Mouse (Mus musculus): ENCODE results near the gene Emx1.
"Not testable (repeated sequence)": the region's sequence is repeated elsewhere in the genome, so short reads cannot be mapped to it uniquely, and the experiment has no call there.

Gene Emx1

DNA sequence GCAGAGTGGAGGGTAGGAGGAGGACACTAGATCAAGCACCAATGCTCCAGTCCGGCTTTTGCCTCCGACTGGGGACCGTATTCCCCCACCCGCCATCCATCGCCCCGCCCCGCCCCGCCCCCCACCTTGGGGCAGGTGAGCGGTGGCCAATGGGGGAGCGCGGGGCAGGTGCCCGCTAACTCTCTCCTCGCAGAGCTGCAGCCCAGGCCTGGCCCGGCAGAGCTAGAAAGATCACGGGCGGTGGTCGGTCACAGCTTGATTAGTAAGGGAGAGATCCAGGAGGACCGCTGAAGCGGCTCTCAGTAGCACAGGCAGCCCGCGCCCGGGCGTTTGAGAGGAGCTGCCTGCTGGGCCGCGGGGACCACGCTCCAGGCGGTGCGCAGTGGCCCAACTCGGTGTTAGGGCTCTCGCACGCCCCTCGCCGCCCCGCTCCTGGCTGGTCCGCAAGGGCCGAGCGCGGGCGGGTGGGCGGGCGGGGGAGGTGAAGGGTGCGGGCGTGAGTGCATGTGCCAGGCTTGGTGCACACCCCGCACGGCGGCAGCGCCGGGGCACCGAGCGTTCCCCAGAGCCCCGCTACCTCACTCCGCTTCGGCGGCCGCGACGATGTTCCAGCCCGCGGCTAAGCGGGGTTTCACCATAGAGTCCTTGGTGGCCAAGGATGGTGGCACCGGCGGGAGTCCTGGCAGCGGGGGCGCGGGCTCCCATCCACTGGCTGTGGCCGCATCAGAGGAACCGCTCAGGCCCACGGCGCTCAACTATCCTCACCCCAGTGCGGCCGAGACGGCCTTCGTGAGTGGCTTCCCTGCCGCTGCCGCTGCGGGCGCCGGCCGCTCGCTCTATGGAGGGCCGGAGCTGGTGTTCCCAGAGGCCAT lies at the start of gene Emx1:
Gene Emx1 (plus strand): TSS at position 99 of the 872 bp plus-strand sequence.
- DNase-seq (ENCODE audit: low spot score), result no peak

DNA sequence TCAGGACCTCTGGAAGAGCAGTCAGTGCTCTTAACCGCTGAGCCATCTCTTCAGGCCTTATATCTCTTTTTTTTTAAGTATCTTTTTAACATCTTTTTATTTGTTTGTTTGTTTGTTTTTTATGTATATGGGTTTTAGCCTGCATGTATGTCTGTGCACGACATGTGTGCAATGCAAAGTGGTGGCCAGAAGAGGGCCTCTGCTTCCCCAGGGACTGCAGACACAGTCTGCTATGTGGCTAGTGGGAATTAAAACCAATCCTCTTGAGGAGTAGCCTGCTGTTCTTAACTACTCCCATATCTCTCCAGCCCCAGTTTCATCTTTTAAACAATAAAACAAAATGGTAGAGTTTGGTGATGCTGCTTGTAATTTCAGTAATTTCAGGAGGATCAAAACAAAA lies 47.7 kb upstream of the Emx1 start:
- DNase-seq (ENCODE audit: low spot score), result no peak

DNA sequence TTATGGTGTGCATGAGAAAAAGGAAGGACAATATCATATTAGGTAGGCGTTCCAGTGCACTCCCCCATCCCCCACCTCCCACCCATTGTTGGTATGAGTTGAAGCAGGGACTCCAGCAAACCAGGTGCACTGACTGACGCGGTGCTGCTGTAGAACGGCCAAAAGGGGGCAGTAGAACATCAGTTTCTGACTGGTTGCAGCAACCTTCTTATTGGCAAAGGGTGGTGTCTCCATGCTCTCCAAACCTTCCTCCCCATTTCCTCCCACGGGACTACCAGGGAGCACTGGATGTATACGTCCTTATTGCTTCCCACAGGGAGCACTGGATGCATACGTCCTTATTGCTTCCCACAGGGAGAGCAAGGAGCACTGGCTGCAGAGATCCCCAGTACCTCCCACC lies 46.2 kb upstream of the Emx1 start:
- not testable (repeated sequence) for DNase-seq (ENCODE audit: low spot score)

DNA sequence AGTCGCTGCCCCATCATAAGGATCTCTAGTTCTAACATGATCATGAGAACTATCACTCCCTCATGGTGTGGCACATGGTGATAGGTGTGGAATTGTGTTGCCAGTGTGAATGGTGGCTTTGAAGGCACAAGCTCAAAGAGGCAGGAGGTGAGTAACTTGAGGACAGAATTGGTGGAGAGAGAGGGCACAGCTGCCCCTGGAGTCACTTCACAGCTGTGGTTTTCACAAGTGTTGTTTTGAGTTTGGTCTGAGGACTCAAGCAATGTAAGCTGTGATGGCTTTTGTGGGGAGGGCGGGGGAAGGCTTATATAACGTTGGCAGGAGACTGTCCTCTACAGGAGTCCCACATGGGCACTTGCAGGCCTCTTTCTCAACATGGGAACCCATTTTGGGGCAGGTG lies 42.8 kb upstream of the Emx1 start:
- no peak for DNase-seq (ENCODE audit: low spot score)

DNA sequence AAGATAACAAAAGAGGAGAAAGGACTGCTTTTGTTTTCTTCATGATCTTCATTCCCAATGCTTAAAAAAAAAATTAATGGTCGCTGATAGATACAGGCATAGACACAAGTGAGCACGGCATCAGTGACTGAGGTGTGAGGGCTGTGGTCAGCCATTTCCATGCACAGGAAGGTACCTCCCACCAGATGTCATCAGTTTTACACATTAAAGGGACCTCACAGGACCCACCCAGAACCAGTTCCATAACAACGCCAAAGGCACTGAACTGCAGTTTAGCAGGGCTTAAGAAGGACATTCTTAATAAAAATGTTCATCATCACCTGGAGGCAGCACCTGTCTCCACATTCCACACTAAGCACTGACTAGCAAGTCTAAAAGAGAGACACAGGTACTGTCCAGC lies 39.6 kb upstream of the Emx1 start:
- DNase-seq (ENCODE audit: low spot score), result no peak

DNA sequence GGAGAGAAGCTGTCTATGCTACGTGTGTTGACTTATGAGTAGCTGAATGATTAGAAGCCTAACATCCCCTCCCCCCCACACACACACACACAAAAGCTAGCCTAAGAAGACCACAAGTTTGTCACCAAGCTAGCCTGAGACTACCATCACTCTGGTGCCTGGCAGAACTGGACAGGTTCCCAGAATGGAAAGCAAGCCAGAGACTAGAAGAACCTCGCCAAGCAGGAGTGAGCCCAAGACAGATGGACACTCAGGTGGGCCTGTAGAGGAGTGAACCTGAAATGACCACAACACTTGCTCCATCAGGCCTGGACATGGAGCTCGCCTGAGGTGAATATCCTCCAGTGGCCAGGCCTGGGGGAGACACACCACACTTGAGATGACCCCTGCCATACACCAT lies 36.9 kb upstream of the Emx1 start:
- DNase-seq (ENCODE audit: low spot score), result no peak

DNA sequence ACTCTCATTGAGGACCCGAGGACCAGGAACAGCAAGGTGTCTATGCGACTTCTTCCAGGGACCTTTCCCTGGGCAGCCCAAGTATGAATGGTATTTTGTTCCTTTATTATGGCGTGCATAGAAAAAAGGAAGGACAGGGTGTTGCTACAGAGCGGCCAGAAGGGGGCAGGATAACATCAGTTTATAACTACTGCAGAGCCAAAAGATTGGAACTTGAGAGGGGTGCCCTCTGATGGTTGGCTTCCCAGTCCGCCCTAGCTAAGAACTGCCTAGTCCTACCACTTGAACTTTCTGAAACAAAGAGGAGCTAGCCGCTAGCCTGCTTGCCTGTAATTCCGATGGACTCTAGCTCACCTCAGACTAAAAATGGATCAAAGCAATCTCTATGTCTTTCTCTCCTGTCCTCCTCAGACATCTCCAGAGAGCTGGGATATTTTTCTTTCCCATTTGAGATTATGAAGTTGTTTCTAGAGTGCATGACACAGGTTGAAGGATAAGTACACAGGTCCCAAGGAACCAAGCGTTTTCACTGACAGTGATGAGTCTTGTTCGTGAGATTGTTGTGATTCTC lies 33.2 kb upstream of the Emx1 start:
- DNase-seq (ENCODE audit: low spot score), result peak; percentile 18

DNA sequence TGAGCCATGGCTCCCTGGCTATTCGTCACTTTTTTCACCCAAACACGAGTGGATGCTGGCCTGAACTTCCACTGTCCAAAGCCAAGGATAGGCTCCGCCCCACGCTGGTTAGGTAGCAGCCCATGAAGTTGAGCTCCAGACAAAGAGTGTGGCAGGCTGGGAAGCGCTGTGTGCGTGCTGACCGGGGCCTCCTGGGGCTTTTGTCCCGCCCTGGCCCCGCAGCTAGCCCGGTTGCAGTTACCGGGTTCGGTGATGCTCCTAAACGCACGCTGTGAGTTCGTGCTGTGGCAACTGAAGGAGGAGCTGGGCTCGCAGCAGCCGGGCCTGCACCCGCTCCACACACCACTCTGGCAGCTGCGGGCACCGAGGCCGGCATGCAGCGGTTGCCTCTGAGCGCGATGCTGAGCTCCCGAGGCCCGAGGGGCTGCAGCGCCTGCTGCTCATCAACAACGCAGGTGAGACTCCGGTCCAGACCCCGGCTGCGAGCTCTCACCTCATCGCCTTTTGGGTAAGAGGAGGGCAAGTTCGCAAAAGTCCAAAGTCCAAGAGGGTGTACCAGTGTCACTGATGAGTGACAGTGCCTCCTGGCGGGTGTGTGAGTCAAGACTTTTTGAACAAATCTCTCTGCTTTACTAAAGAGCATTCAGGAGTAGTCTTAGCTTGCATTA lies 32.2 kb upstream of the Emx1 start:
- DNase-seq (ENCODE audit: low spot score), result peak; percentile 11

DNA sequence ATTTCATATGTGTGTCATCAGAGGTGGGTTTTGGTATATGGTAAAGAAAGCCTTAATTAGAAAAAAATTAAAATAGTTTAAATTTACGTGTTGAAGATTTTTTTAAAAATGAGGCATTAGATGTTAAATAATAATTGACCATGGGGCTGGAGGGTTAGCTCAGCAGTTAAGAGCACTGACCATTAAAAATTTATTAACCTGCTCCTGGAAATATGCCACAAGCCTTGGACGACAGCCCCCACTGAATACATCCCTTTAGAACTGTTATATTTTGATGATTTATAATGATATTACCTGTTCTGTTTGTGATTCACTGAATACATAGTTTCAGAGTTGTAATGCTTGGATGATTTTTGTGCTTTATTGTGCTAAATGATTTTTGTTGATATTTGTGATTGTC lies 30.7 kb upstream of the Emx1 start:
- DNase-seq (ENCODE audit: low spot score), result not testable (repeated sequence)

DNA sequence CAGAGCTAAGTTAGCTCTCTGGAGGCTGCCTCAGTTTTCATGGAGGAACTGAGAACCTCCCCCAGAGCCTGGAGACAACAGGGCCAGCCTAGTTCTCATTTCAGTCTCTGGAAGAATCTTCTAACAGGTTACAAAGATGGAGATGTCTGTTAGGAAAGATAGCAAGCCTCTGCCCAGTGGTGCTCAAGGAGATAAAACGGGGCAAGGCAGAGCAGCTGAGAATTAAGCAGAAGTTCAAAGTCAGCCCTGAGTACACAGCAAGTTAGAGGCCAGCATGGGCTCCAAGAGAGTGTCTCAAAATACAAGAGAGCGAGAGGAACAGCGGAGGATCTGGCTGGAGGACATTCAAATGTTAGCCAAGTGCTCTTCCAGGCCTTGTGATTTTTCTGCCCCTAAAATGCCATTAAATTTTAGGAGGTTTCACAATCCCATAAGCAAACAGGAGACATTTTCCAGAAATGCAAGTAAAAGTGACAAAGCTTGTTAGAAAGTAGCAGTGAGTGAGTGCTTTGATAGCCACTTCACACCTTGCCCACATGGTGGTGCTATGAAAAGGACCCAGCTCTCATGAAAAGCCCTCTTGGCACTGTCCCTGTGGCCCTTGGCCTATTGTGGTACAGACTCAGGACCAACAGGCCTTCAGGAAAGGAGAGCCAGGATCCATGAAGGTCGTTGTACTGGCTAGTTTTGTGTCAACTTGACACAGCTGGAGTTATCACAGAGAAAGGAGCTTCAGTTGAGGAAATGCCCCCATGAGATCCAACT lies 29.0 kb upstream of the Emx1 start:
- DNase-seq (ENCODE audit: low spot score), result not testable (repeated sequence)

DNA sequence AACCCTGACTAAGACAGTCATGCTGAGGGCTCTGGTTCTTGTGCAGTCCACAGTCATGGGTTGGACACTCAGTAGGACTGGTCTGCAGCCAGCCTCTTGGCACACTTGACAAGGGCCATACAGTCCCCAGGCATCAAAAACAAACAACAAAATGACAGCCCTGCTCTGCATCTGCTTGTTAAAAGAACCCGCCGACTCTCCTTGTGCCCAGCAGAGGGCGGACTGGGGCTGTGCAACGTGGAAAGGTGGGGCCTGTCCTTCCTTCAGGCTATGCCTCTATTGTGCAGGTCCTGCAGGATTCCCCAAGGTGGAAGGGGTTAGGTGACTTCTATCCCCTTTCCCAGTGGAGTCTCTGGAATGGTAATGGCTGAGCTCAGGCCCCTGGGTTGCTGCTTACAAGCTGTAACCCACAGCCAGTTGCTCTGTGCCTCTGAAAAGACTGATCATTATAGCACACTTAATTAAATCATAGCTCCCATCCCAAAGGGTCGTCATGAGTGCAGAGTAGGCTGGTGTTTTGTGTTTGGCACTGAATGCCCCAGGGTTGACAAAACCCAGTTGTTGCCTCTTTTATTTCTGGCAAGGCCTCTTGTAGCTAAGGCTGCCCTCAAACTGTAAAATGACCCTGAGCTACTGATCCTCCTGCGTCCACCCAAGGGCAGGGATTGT lies 28.0 kb upstream of the Emx1 start:
- DNase-seq (ENCODE audit: low spot score), result not testable (repeated sequence)

DNA sequence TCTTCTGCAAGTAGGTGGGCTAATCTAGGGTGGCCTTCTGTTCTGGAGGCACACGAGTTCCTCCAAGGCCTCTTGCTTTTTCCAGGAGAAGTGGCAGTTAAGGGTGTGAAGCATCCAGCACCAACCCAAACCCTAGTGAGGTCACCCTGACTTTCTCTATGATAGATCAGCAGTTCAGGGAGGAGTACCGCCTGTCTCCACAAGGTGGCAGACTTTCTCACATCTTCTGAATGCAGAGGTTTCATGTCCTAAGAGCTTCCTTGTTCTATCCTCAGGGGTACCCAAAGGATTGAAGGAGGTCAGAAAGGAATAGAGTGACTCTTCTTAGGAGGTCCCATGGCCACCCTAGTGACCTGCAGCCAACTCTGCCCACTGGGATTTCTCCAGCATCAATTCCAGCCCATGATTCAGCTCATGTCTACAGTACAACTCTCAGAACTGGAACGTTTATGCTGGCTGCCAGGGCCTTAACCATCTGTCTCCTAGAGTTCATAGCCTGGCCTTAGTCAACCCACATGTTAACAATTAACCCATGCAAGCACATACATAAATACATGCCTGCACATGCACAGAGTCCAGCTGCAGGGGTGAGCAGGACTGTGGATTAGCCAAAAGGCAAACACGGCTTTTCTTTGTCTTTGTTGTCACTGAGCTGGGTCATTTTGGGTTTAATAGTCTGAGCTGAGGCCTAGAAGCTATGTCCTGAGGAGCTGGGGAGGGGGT lies 26.9 kb upstream of the Emx1 start:
- DNase-seq (ENCODE audit: low spot score), result peak; percentile 54

DNA sequence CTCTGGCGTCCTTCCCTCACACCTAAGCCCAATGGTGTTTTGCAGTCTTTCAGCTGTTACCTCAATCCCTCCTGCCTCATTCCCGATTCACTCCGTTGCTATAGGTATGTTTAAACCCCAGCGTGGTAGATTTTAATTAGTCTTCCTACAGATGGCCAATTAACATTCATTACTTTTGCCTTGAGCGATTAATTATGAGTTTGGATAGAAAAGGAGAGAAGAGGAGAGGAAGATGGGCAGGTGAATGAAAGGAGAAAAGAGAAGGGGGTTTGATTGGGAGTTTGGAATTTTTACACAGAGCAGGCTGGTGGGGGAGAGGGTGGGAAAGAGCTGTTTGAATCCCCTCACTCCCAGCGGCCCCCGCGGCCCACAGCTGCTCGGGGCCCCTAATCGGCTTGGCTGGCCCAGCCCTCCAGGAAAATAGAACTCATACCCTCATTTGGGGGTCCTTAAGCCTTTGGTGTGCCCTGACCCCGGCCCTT lies 21.8 kb upstream of the Emx1 start:
- DNase-seq (ENCODE audit: low spot score), result no peak

DNA sequence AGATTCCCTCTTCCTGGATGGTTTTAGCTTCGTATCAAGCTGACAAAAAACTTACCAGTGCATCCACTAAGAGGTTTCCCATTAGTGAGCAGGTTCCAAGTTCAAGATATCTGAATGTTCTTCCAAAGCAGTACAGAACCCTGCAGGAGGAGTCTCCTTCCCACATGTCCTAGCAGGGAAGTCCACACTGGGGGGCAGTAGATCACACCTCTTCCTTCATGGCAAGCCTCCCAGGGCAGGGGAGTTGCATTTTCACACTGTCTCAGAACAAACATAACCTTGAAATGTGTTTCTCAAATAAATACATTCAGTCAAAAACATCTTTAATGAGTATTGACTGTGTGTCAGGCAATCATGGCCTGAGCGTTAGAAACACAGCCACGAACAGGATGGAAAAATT lies 7.7 kb upstream of the Emx1 start:
- no peak for DNase-seq (ENCODE audit: low spot score)

DNA sequence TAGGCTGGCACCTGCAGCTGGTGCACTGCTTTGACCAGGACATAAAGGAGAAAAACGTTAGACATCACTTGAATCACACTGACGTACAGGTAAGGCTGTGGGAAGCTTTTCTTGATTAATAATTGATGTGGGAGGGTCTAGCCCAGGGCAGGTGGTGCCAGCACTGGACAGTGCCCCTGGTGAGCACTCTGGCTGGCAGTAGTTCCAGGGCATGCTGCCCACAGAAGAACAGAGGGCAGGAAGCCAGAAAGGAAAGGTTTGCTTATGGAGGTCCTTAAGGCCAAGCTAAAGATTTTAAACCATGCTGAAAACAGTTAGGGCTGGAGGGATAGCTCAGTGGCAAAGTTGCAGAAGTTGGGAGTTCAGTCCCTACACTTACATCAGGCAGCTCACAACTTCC lies 7.2 kb upstream of the Emx1 start:
- no peak for DNase-seq (ENCODE audit: low spot score)

DNA sequence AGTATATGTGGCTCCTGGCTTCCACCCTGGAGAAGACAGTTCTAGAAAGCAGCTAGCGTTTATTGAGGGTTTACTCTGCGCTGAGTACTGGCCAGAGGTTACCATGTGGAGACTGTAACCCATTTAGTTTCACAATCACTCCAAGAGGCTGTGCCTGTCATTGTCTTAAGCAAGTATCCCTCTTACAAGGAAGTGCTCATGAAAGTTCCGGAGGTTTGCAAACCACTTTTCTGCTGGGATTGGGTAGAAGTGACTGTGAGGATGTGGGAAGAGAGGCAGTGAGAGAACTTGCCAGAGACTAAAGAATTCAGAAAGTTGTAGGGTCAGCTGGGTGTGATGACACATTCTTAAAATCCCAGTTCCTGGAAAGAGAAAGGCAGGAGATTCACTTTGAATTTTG lies 3.3 kb upstream of the Emx1 start:
- DNase-seq (ENCODE audit: low spot score), result no peak

DNA sequence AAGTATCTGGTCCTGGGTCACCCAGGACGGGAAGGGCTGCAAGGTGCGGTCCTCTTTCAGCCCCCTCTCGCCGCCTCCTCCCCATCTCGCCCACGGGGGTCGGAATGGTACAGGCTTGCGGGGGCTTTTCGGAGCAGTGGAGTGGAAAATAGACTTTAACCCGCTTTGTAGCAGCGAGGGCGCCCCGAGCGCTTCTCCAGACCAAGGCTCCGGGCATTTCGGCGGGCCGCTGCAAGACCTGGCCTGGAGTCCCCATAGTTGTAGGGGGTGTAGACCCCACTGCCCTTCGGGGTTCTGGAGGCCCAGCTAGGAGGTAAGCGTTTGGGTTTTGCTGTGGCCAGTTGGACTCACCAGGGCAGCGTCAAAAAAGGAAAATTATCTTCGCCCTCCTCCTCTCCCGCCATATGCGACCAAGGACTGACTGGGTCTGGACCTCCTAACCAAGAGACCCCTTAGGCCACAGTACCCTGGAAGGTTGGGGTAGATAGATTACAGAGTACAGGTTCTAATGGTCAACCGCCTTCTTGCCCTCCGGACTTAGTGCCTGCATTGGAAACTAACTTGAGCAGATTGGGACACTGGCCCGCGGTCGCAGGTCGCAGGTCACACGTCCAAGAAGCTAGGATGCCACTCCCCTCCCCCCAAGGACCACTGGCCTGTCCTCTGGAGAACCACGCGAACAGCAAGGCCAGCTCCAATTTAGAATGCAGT lies 1.1 kb upstream of the Emx1 start:
- DNase-seq (ENCODE audit: low spot score), result no peak

DNA sequence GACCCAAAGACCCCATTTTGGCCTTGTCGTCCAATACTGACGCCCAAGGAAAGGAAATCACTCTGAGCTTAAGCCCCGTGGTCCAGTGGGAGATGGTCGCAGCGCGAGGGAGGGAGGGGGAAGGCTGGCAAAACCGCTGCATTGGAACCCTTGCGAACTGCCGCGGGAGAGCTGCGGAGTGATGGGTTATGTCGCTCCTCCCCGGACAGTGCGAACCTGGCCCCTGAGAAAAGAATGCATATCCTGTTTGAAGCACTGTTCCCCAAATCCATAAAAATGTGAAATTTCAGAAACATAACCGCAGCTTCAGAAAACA lies 536 bp upstream of the Emx1 start:
- no peak for DNase-seq (ENCODE audit: low spot score)

DNA sequence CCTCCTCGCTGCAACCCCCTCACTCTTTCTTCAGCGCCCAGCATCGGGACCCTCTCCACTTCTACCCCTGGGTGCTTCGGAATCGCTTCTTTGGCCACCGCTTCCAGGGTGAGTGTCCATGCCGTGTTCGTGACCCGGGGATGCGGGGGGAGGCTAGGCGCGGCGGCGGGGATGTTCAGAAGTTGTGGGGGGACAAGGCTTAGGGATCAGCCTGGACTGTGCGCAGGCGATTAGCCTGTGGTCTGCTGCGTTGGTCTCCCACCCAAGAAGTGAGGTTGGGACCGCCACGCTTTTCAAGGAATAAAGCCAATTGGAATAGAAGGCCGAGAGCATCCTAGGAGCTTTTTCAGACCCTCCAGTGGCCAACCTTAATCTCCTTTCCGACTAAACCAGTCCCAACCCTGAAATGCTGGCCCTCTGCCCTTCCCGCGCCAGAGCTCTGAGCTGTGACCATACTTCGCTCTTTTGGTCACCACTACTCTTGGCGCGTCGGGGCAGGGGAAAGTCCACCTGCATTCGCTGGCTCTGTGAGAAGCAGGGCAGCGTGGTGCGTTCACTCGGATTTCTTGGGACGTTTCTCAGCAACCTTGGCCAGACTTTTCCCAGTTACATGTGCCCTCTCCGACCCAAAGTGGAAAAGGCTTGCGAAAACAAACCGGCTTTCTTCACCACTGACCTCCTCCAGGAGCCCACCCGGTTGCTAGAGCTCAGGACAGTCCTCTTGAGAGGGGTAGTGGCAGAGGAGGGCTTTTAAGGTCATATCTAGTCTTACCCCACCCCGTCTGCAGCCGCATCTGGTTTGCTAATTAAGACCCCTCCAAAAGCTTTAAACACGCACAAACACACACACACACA lies 1.2 kb downstream of the Emx1 start:
- no peak for DNase-seq (ENCODE audit: low spot score)

DNA sequence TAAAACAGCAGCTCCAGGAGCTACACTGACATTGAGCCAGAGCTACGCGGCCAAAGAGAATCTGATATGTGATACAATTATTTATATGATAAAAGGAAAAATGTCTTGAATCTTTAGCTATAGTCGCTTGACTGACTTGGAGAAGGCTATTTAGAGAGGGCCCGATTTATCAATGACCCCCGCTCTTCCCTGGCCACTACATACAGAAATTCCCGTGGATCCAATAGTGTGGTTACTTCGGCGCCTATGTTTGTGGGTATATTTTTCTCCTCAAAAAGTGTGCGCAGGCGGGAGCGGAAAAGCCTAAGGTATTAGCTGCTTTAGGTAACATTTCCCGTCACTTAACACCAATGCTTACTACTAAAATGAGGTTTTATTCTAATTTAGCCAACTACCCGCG lies 2.1 kb downstream of the Emx1 start:
- DNase-seq (ENCODE audit: low spot score), result no peak

All from ovary, postnatal 10 days (tissue).